Mouse (Mus musculus) MEL (cell line): ENCODE data around the gene Serpinb8. TPM values are rescaled to one million over a fixed set of nuclear protein-coding genes. Genes with fewer than 3 reads are reported as not detected.

Source experiments
- DNase-seq: peaks from one replicate; pipeline ENCODE4 v3.0.0; 2011; ENCODE audit warnings: low read depth, low spot score
- H3K27ac ChIP-seq: 2 replicates; pipeline ENCODE4 v1.5.1; 2012; ENCODE audit warnings: low read depth, mild to moderate bottlenecking, control low read depth, low read length, moderate library complexity; ENCODE audit not compliant: control insufficient read depth
- H3K27me3 ChIP-seq, 2 experiments: fragments of 150-350 bp in 1 of 2; sonication (generic) in 1 of 2; 2 replicates each; pipeline ENCODE4 v1.6.1; 2012; ENCODE audit warnings: low read length in 2 of 2, mild to moderate bottlenecking in 2 of 2, improper control_type of control experiment in 1 of 2, moderate library complexity in 1 of 2; ENCODE audit not compliant: insufficient read depth in 2 of 2, control insufficient read depth in 1 of 2
- H3K36me3 ChIP-seq, 2 experiments: 2 replicates each; pipeline ENCODE4 v1.6.1; 2012 to 2014; ENCODE audit warnings: low read length in 2 of 2, improper control_type of control experiment in 1 of 2, inconsistent platforms in 1 of 2, mild to moderate bottlenecking in 1 of 2; ENCODE audit not compliant: insufficient read depth in 2 of 2, control insufficient read depth in 1 of 2
- H3K4me1 ChIP-seq, 2 experiments: fragments of 150-350 bp in 1 of 2; sonication (generic) in 1 of 2; 2 replicates each; pipeline ENCODE4 v1.6.1; 2012; ENCODE audit warnings: low read length in 2 of 2, improper control_type of control experiment in 1 of 2, mild to moderate bottlenecking in 1 of 2; ENCODE audit not compliant: insufficient read depth in 2 of 2, control insufficient read depth in 1 of 2
- H3K4me3 ChIP-seq, 2 experiments: fragments of 150-350 bp in 1 of 2; sonication (generic) in 1 of 2; 2 replicates each; pipeline ENCODE4 v1.5.1; 2012; ENCODE audit warnings: low read depth in 2 of 2, low read length in 2 of 2, mild to moderate bottlenecking in 2 of 2, moderate library complexity in 2 of 2, control low read depth in 1 of 2, improper control_type of control experiment in 1 of 2; ENCODE audit not compliant: control insufficient read depth in 1 of 2, insufficient read depth in 1 of 2
- H3K79me2 ChIP-seq: 2 replicates; pipeline ENCODE4 v1.6.1; 2012; ENCODE audit warnings: mild to moderate bottlenecking, low read length, moderate library complexity; ENCODE audit not compliant: control insufficient read depth, poor library complexity, insufficient read depth
- H3K9ac ChIP-seq: 2 replicates; pipeline ENCODE4 v1.6.1; 2012; ENCODE audit warnings: low read depth, mild to moderate bottlenecking, control low read depth, low read length, moderate library complexity; ENCODE audit not compliant: control insufficient read depth, poor library complexity, severe bottlenecking
- H3K9me3 ChIP-seq: fragments of 150-350 bp; sonication (generic); replicated peaks from 2 replicates; pipeline ENCODE4 v1.6.1; 2012; ENCODE audit warnings: mild to moderate bottlenecking, low read length, improper control_type of control experiment, moderate library complexity; ENCODE audit not compliant: insufficient read depth
- BHLHE40 ChIP-seq: IDR thresholded peaks from 2 replicates; pipeline ENCODE4 v1.6.1; 2012; ENCODE audit warnings: low read depth, mild to moderate bottlenecking, inconsistent platforms, low read length, improper control_type of control experiment, borderline replicate concordance
- GABPA ChIP-seq: IDR thresholded peaks from 2 replicates; pipeline ENCODE4 v1.6.1; 2012; ENCODE audit warnings: low read depth, mild to moderate bottlenecking, inconsistent platforms, low read length, improper control_type of control experiment, moderate library complexity
- GATA1 ChIP-seq: IDR thresholded peaks from 2 replicates; pipeline ENCODE4 v1.6.1; 2011; ENCODE audit warnings: low read depth, low read length, improper control_type of control experiment
- HCFC1 ChIP-seq: IDR thresholded peaks from 2 replicates; pipeline ENCODE4 v1.6.1; 2012; ENCODE audit warnings: low read depth, mild to moderate bottlenecking, inconsistent platforms, low read length, improper control_type of control experiment, moderate library complexity
- JUND ChIP-seq: IDR thresholded peaks from 2 replicates; pipeline ENCODE4 v1.6.1; 2011; ENCODE audit warnings: low read depth, mild to moderate bottlenecking, improper control_type of control experiment, low read length
- MAFK ChIP-seq: IDR thresholded peaks from 2 replicates; pipeline ENCODE4 v1.6.1; 2011; ENCODE audit warnings: low read depth, mild to moderate bottlenecking, low read length, improper control_type of control experiment, borderline replicate concordance
- MAX ChIP-seq: IDR thresholded peaks from 2 replicates; pipeline ENCODE4 v1.6.1; 2011; ENCODE audit warnings: low read length, improper control_type of control experiment
- MAZ ChIP-seq: IDR thresholded peaks from 2 replicates; pipeline ENCODE4 v1.6.1; 2012; ENCODE audit warnings: low read depth, mild to moderate bottlenecking, inconsistent platforms, low read length, improper control_type of control experiment
- MEF2A ChIP-seq: IDR thresholded peaks from 2 replicates; pipeline ENCODE4 v1.6.1; 2014; ENCODE audit warnings: low read depth, mild to moderate bottlenecking, inconsistent platforms, low read length, improper control_type of control experiment; ENCODE audit not compliant: poor library complexity, insufficient replicate concordance, severe bottlenecking; ENCODE audit errors: extremely low read depth
- MXI1 ChIP-seq: IDR thresholded peaks from 2 replicates; pipeline ENCODE4 v1.6.1; 2011; ENCODE audit warnings: mild to moderate bottlenecking, low read depth, low read length, improper control_type of control experiment
- MYB ChIP-seq: IDR thresholded peaks from 2 replicates; pipeline ENCODE4 v1.6.1; 2011; ENCODE audit warnings: mild to moderate bottlenecking, low read depth, low read length, improper control_type of control experiment
- NRF1 ChIP-seq: IDR thresholded peaks from 2 replicates; pipeline ENCODE4 v1.6.1; 2014; ENCODE audit warnings: low read depth, mild to moderate bottlenecking, inconsistent platforms, low read length, improper control_type of control experiment, moderate library complexity; ENCODE audit not compliant: poor library complexity, insufficient read depth, severe bottlenecking
- POLR2A ChIP-seq, 2 experiments: IDR thresholded peaks; 2 replicates each; pipeline ENCODE4 v1.6.1; 2011 to 2012; ENCODE audit warnings: low read length in 2 of 2, mild to moderate bottlenecking in 2 of 2, control low read depth in 1 of 2, improper control_type of control experiment in 1 of 2, low read depth in 1 of 2, moderate library complexity in 1 of 2; ENCODE audit not compliant: control insufficient read depth in 1 of 2, insufficient read depth in 1 of 2, poor library complexity in 1 of 2
- POLR2AphosphoS2 ChIP-seq: IDR thresholded peaks from 2 replicates; pipeline ENCODE4 v1.6.1; 2011; ENCODE audit warnings: low read length, improper control_type of control experiment
- RAD21 ChIP-seq: IDR thresholded peaks from 2 replicates; pipeline ENCODE4 v1.6.1; 2011; ENCODE audit warnings: mild to moderate bottlenecking, low read depth, low read length, improper control_type of control experiment
- SIN3A ChIP-seq: IDR thresholded peaks from 2 replicates; pipeline ENCODE4 v1.6.1; 2012; ENCODE audit warnings: low read length, improper control_type of control experiment, inconsistent platforms
- TAL1 ChIP-seq: IDR thresholded peaks from 2 replicates; pipeline ENCODE4 v1.6.1; 2012; ENCODE audit warnings: mild to moderate bottlenecking, inconsistent platforms, low read length, moderate library complexity, mixed read lengths
- UBTF ChIP-seq: IDR thresholded peaks from 2 replicates; pipeline ENCODE4 v1.6.1; 2012; ENCODE audit warnings: low read depth, mild to moderate bottlenecking, inconsistent platforms, low read length, improper control_type of control experiment, moderate library complexity, borderline replicate concordance; ENCODE audit not compliant: insufficient read depth
- ZNF384 ChIP-seq: IDR thresholded peaks from 2 replicates; pipeline ENCODE4 v1.6.1; 2012; ENCODE audit warnings: low read depth, mild to moderate bottlenecking, inconsistent platforms, low read length, improper control_type of control experiment
- polyA plus RNA-seq, 2 experiments: library from polyadenylated mRNA; stranded (reverse) in 1 of 2; unstranded in 1 of 2; fragments of >175 nt in 1 of 2; fragments of >200 nt in 1 of 2; gene quantifications; 2 replicates each; pipeline versions ENCODE4 v1.2.1 to v1.2.4; 2012; ENCODE audit warnings: low replicate concordance in 2 of 2, low read depth in 1 of 2; ENCODE audit not compliant: insufficient read length in 2 of 2, insufficient read depth in 1 of 2, missing spikeins in 1 of 2
- total RNA-seq: library from RNA; depleted of rRNA; stranded (reverse); fragments of 300-350 nt; gene quantifications from 2 replicates; pipeline ENCODE4 v1.2.3, GENCODE M21; 2012

Serpinb8 gene
- total and polyA plus RNA-seq, 3 experiments: not detected

- Histone ChIP-seq H3K79me2 (no peaks in the 10 kb centered on the region), H3K4me3 (no peak overlapping the region), H3K9ac (no peak overlapping the region), H3K4me1 (no peaks in the 10 kb centered on the region), H3K36me3 (no peaks in the 10 kb centered on the region), H3K27me3 (no peaks in the 10 kb centered on the region), H3K27ac (no peak overlapping the region), H3K9me3 (no peaks in the 10 kb centered on the region)
- no peak for DNase-seq
- TF ChIP-seq ZNF384 (no peak), MAFK (no peak), GATA1 (no peak), MAX (no peak), POLR2AphosphoS2 (no peak), GABPA (no peak), MYB (no peak), HCFC1 (no peak), UBTF (no peak), BHLHE40 (no peak), MAZ (no peak), MXI1 (no peak), RAD21 (no peak), POLR2A (IDR thresholded peaks at IDR 0.05; ENCODE audit: control insufficient read depth in 1 of 2, insufficient read depth in 1 of 2, low read depth in 1 of 2, low read length in 2 of 2, poor library complexity in 1 of 2) (no peak), TAL1 (no peak), NRF1 (no peak), SIN3A (no peak), JUND (no peak)
Observed at GRCm38 (mm10) chr1:107588206-107588605, 1.6 kb upstream of the Serpinb8 start.

DNA sequence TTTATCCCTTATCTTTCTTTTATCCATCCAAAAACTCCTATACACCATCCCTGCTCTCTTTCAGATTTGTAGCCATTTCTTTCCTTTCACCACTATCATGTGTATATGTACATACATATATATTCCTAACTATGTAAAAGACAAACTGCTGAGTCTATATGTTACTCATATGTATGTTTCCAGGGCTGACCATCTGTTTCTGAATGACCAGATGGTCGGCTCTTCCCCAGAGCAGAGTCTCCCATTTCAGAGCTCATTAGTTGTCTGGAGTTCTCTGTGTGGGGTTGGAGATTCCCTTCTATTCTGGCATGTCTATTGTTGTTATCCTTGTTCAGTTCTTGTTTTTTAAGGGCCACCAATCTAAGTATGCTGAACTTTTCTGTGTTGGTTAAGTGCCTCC lies 1.2 kb upstream of the Serpinb8 start:
- no peaks in the 10 kb centered on the region for H3K9me3 ChIP-seq
- H3K4me3 ChIP-seq: no peak overlapping the region
- H3K27ac ChIP-seq: no peak overlapping the region
- no peaks in the 10 kb centered on the region for H3K79me2 ChIP-seq
- no peak overlapping the region for H3K9ac ChIP-seq
- no peak for DNase-seq
- no peaks in the 10 kb centered on the region for H3K36me3 ChIP-seq
- H3K4me1 ChIP-seq: no peaks in the 10 kb centered on the region
- H3K27me3 ChIP-seq: no peaks in the 10 kb centered on the region
- TF ChIP-seq MEF2A: no peak
